Mouse (Mus musculus) hindbrain, embryonic 15.5 days (tissue): Measurements from ENCODE around the gene 4930524B15Rik. TPM values are rescaled to one million over a fixed set of nuclear protein-coding genes. Genes with fewer than 3 reads are reported as not detected.
A peak's percentile ranks its signal among the peaks of the same experiment; 100 is the strongest.
"Not testable (repeated sequence)": the region's sequence is repeated elsewhere in the genome, so short reads cannot be mapped to it uniquely, and the experiment has no call there.

Source experiments
- ATAC-seq: fragments of 200-750 bp; cut with Nextera tagmentation; 2 replicates; pipeline ENCODE4 v1.8.0; 2017; ENCODE audit warnings: low read depth, moderate number of reproducible peaks, moderate TSS enrichment; ENCODE audit not compliant: low FRiP score
- H3K27ac ChIP-seq: fragments of 300-500 bp; sonication (generic); replicated peaks from 2 replicates; pipeline ENCODE4 v1.5.1; 2015; ENCODE audit warnings: mild to moderate bottlenecking, inconsistent platforms
- H3K27me3 ChIP-seq: fragments of 300-500 bp; sonication (generic); 2 replicates; pipeline ENCODE4 v1.6.1; 2015; ENCODE audit warnings: control low read depth, inconsistent platforms
- H3K36me3 ChIP-seq: fragments of 300-500 bp; sonication (generic); 2 replicates; pipeline ENCODE4 v1.6.1; 2015; ENCODE audit warnings: control low read depth, inconsistent platforms
- H3K4me1 ChIP-seq: fragments of 300-500 bp; sonication (generic); replicated peaks from 2 replicates; pipeline ENCODE4 v1.6.1; 2015; ENCODE audit warnings: control low read depth, inconsistent platforms
- H3K4me2 ChIP-seq: fragments of 300-500 bp; sonication (generic); 2 replicates; pipeline ENCODE4 v1.6.1; 2015; ENCODE audit warnings: moderate library complexity, mild to moderate bottlenecking, inconsistent platforms
- H3K4me3 ChIP-seq: fragments of 300-500 bp; sonication (generic); 2 replicates; pipeline ENCODE4 v1.5.1; 2015; ENCODE audit warnings: mild to moderate bottlenecking, inconsistent platforms
- H3K9ac ChIP-seq: fragments of 300-500 bp; sonication (generic); 2 replicates; pipeline ENCODE4 v1.6.1; 2015; ENCODE audit warnings: inconsistent platforms
- H3K9me3 ChIP-seq: fragments of 300-500 bp; sonication (generic); 2 replicates; pipeline ENCODE4 v1.6.1; 2016; ENCODE audit warnings: control low read depth, inconsistent platforms
- WGBS: fragments of 180-500 bp; shearing (Covaris S2); methylation state at CpG from one replicate; pipeline ENCODE4 v1.1.7; 2015; 5-methylcytosine and 5-hydroxymethylcytosine counted together
- polyA plus RNA-seq: library from polyadenylated mRNA; unstranded; fragments of >200 nt; fragmentation: Nextera tagmentation; extraction: Ambion mirVana; gene quantifications from 2 replicates; pipeline ENCODE4 v1.2.1, GENCODE M21; 2015

The 4930524B15Rik gene
- polyA plus RNA-seq, 1 experiment from 2014 or later, result 0.36 TPM

- Histone ChIP-seq H3K9ac (0 out of 2 replicates have a peak overlapping the region, but pooled peaks have one; percentile 83), H3K27me3 (no peaks in the 10 kb centered on the region), H3K36me3 (peaks cover 12% of the 10 kb centered on the region), H3K4me3 (peak overlapping the region; percentile 63), H3K4me1 (peaks cover 37% of the 10 kb centered on the region), H3K27ac (peak overlapping the region; percentile 95), H3K4me2 (peak overlapping the region; percentile 55), H3K9me3 (no peaks in the 10 kb centered on the region)
- 0 out of 2 replicates have a peak, but pooled peaks have one; percentile 16 for ATAC-seq
- WGBS, result 33% methylated on average over 2 of the region's 2 CpGs
These were observed 34.3 kb downstream of the 4930524B15Rik start for GRCm38 (mm10) chr11:31999716-32000115.

GRCm38 (mm10) chr11:32000281-32000680 is 34.9 kb downstream of the 4930524B15Rik start, which contains the start of gene Nsg2:
TSS of gene Nsg2 (plus strand) at chr11:32000463.
- peaks cover 37% of the 10 kb centered on the region for H3K4me1 ChIP-seq
- WGBS, result under 1% methylated on average over 16 of the region's 16 CpGs
- peak within 1 kb of the TSS; percentile 95 for H3K27ac ChIP-seq
- H3K4me3 ChIP-seq, result peak within 1 kb of the TSS; percentile 63
- H3K36me3 ChIP-seq, result peaks cover 16% of the 10 kb centered on the region
- ATAC-seq, result peak; percentile 93
- peak within 1 kb of the TSS; percentile 83 for H3K9ac ChIP-seq
- H3K9me3 ChIP-seq, result no peaks in the 10 kb centered on the region
- H3K4me2 ChIP-seq, result peak within 1 kb of the TSS; percentile 87
- no peaks in the 10 kb centered on the region for H3K27me3 ChIP-seq

GRCm38 (mm10) chr11:32001181-32001910 is 36.0 kb downstream of the 4930524B15Rik start:
- under 1% methylated on average over 11 of the region's 11 CpGs for WGBS
- H3K4me3 ChIP-seq, result peak overlapping the region; percentile 55
- H3K27me3 ChIP-seq, result no peaks in the 10 kb centered on the region
- peak overlapping the region; percentile 69 for H3K9ac ChIP-seq
- peaks cover 37% of the 10 kb centered on the region for H3K4me1 ChIP-seq
- H3K36me3 ChIP-seq, result peaks cover 27% of the 10 kb centered on the region
- ATAC-seq, result no peak
- peak overlapping the region; percentile 92 for H3K27ac ChIP-seq
- no peaks in the 10 kb centered on the region for H3K9me3 ChIP-seq
- H3K4me2 ChIP-seq, result peak overlapping the region; percentile 87

GRCm38 (mm10) chr11:32002670-32003072 is 37.3 kb downstream of the 4930524B15Rik start:
- peak; percentile 68 for ATAC-seq
- H3K4me1 ChIP-seq, result peaks cover 41% of the 10 kb centered on the region
- 2% methylated on average over 5 of the region's 5 CpGs for WGBS

GRCm38 (mm10) chr11:32008049-32008448 is 42.7 kb downstream of the 4930524B15Rik start:
- H3K9ac ChIP-seq, H3K27me3 ChIP-seq, H3K9me3 ChIP-seq, H3K4me3 ChIP-seq, H3K27ac ChIP-seq, ATAC-seq: not testable (repeated sequence)
- 89% methylated on average over 3 of the region's 3 CpGs for WGBS
- Histone ChIP-seq H3K4me1 (peaks cover 70% of the 10 kb centered on the region), H3K4me2 (0 out of 2 replicates have a peak overlapping the region, but pooled peaks have one; percentile 33), H3K36me3 (peaks cover 41% of the 10 kb centered on the region)

More at GRCm38 (mm10) chr11:32002670-32003072, 37.3 kb downstream of the 4930524B15Rik start:
- Histone ChIP-seq H3K9me3 (no peaks in the 10 kb centered on the region; the same call in 1 of the 2 replicates), H3K4me3 (peak overlapping the region; percentile 55), H3K36me3 (peaks cover 40% of the 10 kb centered on the region), H3K4me2 (peak overlapping the region; percentile 87), H3K9ac (peak overlapping the region; percentile 69), H3K27ac (peak overlapping the region; percentile 92), H3K27me3 (no peaks in the 10 kb centered on the region)

GRCm38 (mm10) chr11:32008852-32009251 is 43.5 kb downstream of the 4930524B15Rik start:
- H3K9ac ChIP-seq, result 0 out of 2 replicates have a peak overlapping the region, but pooled peaks have one; percentile 11
- 61% methylated on average over 3 of the region's 3 CpGs for WGBS
- H3K27ac ChIP-seq, result peak overlapping the region; percentile 52; the same call in 1 of the 2 replicates

GRCm38 (mm10) chr11:32009961-32010662 is 44.7 kb downstream of the 4930524B15Rik start:
- Histone ChIP-seq H3K4me1 (peaks cover 66% of the 10 kb centered on the region), H3K27me3 (no peaks in the 10 kb centered on the region), H3K9ac (no peak overlapping the region), H3K36me3 (peaks cover 26% of the 10 kb centered on the region), H3K4me2 (peak overlapping the region; percentile 33), H3K4me3 (no peak overlapping the region), H3K27ac (peak overlapping the region; percentile 71), H3K9me3 (no peaks in the 10 kb centered on the region; the same call in 1 of the 2 replicates)
- WGBS, result 6% methylated on average over 13 of the region's 13 CpGs
- ATAC-seq, result peak; percentile 75

More at GRCm38 (mm10) chr11:32008852-32009251, 43.5 kb downstream of the 4930524B15Rik start:
- Histone ChIP-seq H3K27me3 (no peaks in the 10 kb centered on the region), H3K4me3 (no peak overlapping the region), H3K36me3 (peaks cover 37% of the 10 kb centered on the region), H3K9me3 (no peaks in the 10 kb centered on the region; the same call in 1 of the 2 replicates), H3K4me2 (peak overlapping the region; percentile 33), H3K4me1 (peaks cover 70% of the 10 kb centered on the region)
- no peak for ATAC-seq

GRCm38 (mm10) chr11:32010663-32010970 is 45.2 kb downstream of the 4930524B15Rik start:
- Histone ChIP-seq H3K27ac (peak overlapping the region; percentile 71), H3K27me3 (no peaks in the 10 kb centered on the region), H3K4me2 (peak overlapping the region; percentile 33), H3K9ac (no peak overlapping the region), H3K36me3 (peaks cover 21% of the 10 kb centered on the region), H3K4me1 (peaks cover 71% of the 10 kb centered on the region), H3K9me3 (no peaks in the 10 kb centered on the region; the same call in 1 of the 2 replicates), H3K4me3 (no peak overlapping the region)
- no peak for ATAC-seq
- WGBS, result 29% methylated on average over 5 of the region's 5 CpGs

GRCm38 (mm10) chr11:32011867-32012603 is 46.6 kb downstream of the 4930524B15Rik start:
- Histone ChIP-seq H3K4me2 (no peak overlapping the region), H3K36me3 (peaks cover 7% of the 10 kb centered on the region), H3K27me3 (no peaks in the 10 kb centered on the region), H3K9ac (no peak overlapping the region), H3K4me3 (no peak overlapping the region), H3K4me1 (peaks cover 85% of the 10 kb centered on the region), H3K27ac (0 out of 2 replicates have a peak overlapping the region, but pooled peaks have one; percentile 12), H3K9me3 (no peaks in the 10 kb centered on the region; the same call in 1 of the 2 replicates)
- ATAC-seq, result no peak
- 48% methylated on average over 9 of the region's 9 CpGs for WGBS

DNA sequence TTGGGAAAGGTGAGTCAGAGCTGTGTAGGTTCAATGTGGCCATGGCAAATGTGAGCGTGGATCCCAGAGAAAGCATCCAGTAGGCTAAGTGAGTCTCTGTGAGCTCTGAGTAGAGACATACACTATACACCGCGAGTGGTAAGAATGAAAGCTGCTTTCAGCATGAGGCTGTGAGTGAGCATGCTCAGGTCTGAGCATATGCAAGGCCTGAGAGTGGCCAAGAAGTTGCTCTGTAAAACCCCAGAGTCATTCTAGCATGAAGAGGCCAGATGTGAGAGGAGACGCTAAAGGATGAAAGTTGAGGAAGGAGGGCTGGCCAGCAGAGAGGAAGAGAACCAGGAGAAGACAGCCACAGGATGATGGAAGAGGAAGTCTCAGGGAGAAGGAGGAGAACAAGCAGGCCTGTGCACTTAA is 47.6 kb downstream of the 4930524B15Rik start:
- no peaks in the 10 kb centered on the region for H3K27me3 ChIP-seq
- no peak overlapping the region for H3K4me2 ChIP-seq
- peaks cover under 1% of the 10 kb centered on the region; the same call in 1 of the 2 replicates for H3K36me3 ChIP-seq
- H3K4me1 ChIP-seq, result peaks cover 87% of the 10 kb centered on the region
- no peak overlapping the region for H3K4me3 ChIP-seq
- ATAC-seq, result no peak
- 86% methylated on average over 4 of the region's 4 CpGs for WGBS
- H3K9me3 ChIP-seq, result no peaks in the 10 kb centered on the region
- no peak overlapping the region for H3K27ac ChIP-seq
- no peak overlapping the region for H3K9ac ChIP-seq

DNA sequence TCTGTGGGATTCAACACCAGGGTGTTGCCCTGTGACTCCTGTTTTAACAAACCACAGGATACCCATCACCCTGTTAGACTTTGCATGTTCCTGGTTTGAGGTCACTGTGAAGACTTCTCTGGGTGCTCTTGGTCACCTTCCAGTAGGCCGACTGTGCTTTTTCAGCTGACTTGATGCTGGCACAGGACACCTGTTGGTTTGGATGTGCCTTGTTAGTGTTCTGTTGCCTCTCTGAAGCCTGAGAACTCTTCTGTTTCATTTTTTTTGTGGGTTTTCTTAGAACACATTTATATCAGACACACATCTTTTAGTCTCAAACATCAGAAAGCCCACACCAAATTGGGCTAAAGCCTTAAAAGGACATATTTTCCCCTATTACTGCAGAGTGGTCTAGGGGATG is 48.2 kb downstream of the 4930524B15Rik start:
- H3K27me3 ChIP-seq, result no peaks in the 10 kb centered on the region
- 84% methylated on average over 1 of the region's 1 CpGs for WGBS
- H3K36me3 ChIP-seq, result peaks cover 4% of the 10 kb centered on the region
- peaks cover 87% of the 10 kb centered on the region for H3K4me1 ChIP-seq
- H3K9ac ChIP-seq, result no peak overlapping the region
- H3K9me3 ChIP-seq, result no peaks in the 10 kb centered on the region
- H3K4me3 ChIP-seq, result no peak overlapping the region
- no peak overlapping the region for H3K4me2 ChIP-seq
- ATAC-seq, result no peak
- H3K27ac ChIP-seq, result no peak overlapping the region
